Mouse (Mus musculus) gastrocnemius, adult 18-20 months (tissue): ENCODE data around the gene Msrb3. TPM values are rescaled to one million over a fixed set of nuclear protein-coding genes. Genes with fewer than 3 reads are reported as not detected.
A peak's percentile ranks its signal among the peaks of the same experiment; 100 is the strongest.

Source experiments
- DNase-seq: peaks from one replicate; pipeline ENCODE4 v3.0.0; 2021; ENCODE audit warnings: low spot score
- long read RNA-seq, 2 experiments: library from polyadenylated mRNA; stranded (forward); transcript quantifications; one replicate each; pipeline ENCODE4 v2.0.0; 2021
- total RNA-seq, 2 experiments: library from RNA; stranded (reverse); gene quantifications; 2 replicates each; pipeline ENCODE4 v1.2.3; 2021

The Msrb3 gene
- total RNA-seq, result 100 to 1,000 TPM; 120 to 127 TPM
- long read RNA-seq, experiment 1, transcript Msrb3-201 (7 exons, 3,843 nt), result major isoform, 150 of 186 reads
- long read RNA-seq, experiment 1, partial matches to known transcripts, result 5 of 186 reads
- long read RNA-seq, experiment 1, other reads (novel, unspliced or antisense), result 31 of 186 reads
- long read RNA-seq, experiment 2, transcript Msrb3-201 (7 exons, 3,843 nt), result major isoform, 114 of 150 reads
- long read RNA-seq, experiment 2, partial matches to known transcripts, result 2 of 150 reads
- long read RNA-seq, experiment 2, other reads (novel, unspliced or antisense), result 34 of 150 reads

- peak; percentile 91 for DNase-seq
These were observed at the start of gene Msrb3 for GRCm38 (mm10) chr10:120898785-120899762. TSS of gene Msrb3 (minus strand) at chr10:120899101.

GRCm38 (mm10) chr10:120948461-120948860 lies 49.6 kb upstream of the Msrb3 start:
- DNase-seq, result no peak

DNA sequence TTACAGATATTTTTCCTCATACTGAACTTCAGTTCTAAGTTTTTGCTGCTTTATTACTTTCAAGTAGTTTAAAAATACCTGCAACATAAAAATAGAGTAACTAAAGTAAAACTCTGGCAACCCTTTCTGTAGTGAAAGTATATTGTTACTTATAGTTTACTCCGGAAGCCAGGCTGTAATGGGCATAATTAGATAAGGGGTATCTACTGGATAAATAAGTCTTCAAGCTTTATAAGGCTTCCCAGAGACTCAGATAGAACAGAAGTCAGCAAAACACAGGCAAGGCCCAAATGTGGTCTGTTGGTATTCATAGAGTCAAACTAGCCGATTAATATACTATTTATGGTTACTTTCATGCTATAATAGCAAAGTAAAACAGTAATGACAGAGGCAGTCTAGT lies 48.9 kb upstream of the Msrb3 start:
- DNase-seq, result no peak

- DNase-seq, result no peak
These were observed 47.9 kb upstream of the Msrb3 start for GRCm38 (mm10) chr10:120946847-120947246.

DNA sequence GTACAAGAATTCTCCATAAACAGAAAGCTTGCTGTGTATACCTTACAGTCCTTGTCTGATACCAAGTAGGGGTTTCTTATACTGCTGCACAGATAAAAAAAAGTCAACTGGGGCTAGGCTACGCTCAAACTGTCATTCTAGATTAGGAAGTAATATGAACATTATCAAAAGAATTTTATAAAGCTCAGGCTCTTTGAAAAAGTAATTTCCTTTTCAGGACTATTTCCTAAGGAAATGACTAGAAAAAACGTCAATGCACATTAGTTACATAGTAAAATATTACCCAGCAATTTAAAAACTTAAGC lies 40.0 kb upstream of the Msrb3 start:
- DNase-seq, result no peak

DNA sequence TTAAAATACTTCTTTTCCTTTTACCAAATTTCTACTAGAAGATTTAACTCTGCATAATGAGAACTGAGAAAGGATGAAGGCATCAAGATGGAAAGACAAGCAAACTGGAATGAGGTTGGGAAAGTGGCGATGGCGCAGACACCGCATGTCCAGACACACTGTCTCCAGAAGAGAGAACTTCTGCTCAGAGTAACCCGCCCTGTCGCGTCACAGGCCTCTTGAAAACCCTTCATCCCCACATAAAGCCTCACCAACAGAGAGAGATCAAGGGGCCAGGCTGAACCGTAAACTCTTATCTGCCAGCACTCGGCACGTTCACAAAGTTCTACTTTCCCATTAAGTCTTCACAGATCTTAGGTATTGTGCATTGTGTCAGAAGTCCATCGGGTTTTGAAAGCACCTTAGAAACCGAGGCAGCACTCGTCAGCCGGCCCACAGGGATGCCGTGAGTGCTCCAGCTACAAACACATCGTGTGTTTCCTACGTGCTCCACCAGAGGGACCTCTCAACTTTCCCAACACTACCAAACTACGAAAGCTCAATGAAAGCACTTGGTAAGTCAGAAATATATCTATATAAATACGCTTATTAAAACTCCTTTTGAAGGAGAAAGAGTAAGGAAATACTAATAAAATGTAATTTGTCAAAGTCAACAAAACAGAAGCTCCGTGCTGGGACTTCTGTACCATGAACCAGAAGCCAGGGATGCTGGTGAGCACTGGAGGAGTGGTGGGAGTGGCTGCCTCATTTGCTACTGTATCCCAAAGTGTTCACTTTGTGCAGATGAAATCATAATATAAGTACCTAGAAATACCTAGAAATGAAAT lies 39.4 kb upstream of the Msrb3 start:
- DNase-seq, result peak; percentile 38

DNA sequence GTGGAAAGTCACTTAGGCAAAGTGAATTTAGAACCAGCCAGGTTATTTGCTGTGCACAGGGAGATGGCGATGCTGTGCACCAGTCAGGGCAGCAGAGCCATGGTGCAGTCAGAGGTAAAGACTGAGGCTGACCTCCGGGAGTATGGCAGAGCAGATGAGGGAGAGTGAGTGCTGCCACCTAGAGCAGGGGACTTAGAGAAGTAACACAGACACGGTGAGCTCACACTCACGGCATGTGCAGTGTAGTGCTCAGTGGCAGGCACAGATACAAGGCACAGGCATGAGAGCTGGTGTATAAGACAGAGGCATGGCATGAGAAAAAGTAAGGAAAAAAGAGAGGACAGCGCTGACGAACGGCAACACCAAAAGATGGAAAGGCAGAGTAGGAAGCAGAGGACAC lies 30.6 kb upstream of the Msrb3 start:
- no peak for DNase-seq

DNA sequence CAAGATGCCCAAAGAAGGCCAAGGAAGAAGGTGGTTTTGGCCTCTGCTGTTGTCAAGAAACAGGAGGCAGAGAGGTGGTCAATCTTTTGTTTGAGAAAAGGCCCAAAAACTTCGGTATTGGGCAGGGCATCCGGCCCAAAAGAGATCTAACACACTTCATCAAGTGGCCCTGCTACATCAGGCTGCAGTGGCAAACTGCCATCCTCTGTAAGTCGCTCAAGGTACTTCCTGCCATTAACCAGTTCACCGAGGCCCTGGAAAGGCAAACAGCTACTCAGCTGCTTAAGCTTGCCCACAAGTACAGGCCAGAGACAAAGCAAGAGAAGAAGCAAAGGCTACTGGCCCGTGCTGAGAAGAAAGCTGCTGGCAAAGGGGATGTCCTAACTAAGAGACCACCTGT lies 29.3 kb upstream of the Msrb3 start:
- no peak for DNase-seq

DNA sequence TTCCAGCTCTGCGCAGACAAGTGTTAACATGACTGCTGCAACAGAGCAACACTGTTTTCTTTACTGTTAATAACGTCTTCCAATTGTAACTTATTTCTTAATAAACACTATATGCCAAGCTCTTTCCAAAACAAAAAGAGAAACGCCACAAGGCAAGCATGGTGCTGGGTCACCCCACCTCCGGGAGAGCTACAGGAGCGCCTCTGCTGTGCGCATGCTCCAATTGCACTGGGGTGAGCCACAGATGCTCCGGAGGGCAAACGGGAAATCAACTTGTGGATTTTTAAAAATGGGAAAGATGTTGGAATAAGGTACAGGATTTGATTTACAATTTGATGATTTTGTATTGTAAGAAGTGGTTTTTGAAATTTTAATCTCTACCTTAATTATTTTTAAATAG lies 27.3 kb upstream of the Msrb3 start:
- DNase-seq, result no peak

DNA sequence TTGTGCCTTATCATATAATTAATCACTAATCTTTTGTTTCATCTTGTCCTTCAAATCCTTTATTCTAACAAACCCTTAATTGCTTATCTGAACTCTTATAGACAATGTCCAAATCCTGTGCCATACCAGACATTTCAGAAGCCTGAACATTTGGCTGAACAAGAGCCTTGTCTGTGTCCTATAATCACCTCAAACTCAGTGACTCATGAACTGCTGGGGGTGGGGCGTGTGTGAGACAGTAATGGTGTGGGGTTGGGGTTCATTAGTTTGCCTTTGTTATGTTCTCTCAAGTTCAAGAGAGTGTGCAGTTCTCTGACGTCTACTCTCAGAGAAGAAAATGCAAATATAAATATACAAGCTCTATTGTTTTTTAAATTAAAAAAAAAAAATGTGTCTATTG lies 22.6 kb upstream of the Msrb3 start:
- DNase-seq, result no peak

GRCm38 (mm10) chr10:120920604-120921003 lies 21.7 kb upstream of the Msrb3 start:
- DNase-seq, result no peak

DNA sequence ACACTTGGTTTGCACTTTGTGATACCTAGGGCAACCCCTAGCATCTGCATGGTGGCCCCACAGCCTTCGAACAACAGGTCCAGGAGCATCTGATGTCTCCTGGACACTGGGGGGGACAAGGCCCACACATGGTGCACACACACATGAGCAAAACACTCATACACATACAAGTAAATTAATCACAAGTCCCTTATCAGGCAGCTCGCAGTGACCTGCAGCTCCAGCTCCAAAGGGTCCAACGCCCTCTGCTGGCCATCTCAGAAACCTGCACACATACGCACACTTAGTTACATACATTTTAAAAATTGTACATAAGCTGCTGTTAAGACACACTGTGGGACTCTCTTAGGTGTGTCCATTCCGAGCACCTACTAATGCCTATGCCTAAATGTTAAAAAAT lies 17.3 kb upstream of the Msrb3 start:
- no peak for DNase-seq

DNA sequence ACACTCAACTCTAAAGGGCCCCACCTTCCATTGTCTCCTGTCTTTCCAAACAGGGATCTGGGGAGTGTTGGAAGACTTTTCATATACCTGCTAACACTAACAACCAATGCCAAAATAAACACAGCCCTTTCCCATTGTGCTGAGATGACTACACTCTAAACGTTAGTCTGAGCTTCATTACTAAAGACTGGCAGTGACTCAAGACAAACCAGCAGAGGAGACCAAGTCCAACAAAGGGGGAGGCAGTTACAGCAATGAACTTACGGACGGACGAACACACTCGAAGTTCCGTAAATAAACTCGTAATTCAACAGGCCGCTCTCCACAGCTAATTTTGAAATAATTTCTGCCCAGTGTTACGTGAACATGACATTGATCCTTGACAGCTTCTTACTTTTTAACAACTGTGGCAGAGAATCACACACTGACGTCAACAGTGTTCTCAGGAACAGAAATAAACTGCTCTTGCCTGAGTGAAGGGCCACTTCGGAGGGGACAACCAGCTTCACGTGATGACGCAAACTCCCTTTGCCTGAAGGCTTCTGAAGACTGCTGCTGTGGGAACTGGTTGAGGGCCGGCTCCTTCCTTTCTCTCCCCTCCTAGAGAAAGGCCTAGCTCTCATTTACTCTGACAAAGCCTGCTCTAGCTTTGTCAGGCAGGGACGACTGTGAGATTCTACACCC lies 16.2 kb upstream of the Msrb3 start:
- no peak for DNase-seq

- no peak for DNase-seq
These were observed 15.4 kb upstream of the Msrb3 start for GRCm38 (mm10) chr10:120914286-120914685.

GRCm38 (mm10) chr10:120913796-120914195 lies 14.9 kb upstream of the Msrb3 start:
- no peak for DNase-seq

GRCm38 (mm10) chr10:120911971-120912370 lies 13.1 kb upstream of the Msrb3 start:
- no peak for DNase-seq

DNA sequence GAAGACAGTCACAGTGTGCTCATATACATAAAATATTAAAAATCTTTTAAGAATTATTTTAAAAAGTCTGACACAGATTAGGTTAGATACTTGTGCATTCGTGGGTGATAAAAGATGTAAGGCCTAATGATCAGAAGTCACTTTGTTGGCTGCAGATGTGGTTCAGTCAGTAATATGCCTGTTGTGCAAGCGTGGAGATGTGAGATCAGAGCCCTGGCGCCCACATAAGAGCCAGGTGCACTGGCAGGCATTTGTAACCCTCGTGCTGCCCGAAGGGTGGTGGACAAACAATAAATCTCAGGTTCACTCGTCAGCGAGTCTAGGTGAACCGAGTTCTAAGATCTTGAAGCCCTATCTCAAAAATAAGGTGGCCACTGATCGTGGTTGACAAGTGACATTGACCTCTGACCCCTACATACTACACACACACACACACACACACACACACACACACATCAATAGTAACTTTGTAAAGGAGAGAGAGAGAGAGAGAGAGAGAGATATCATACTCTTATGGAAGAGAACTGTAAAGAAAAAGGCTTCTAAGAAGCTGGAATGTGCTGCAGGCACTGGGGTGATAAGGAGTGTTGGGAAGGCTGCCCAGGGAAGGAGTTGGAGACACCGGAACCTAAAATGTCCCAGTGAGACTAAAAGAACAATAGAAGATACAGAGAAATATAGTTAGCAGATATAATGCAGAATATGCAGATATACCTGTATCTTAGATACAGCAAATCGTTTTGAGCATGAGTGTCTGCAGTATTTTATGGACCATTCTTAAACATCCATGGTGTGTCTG lies 10.1 kb upstream of the Msrb3 start:
- DNase-seq, result no peak

DNA sequence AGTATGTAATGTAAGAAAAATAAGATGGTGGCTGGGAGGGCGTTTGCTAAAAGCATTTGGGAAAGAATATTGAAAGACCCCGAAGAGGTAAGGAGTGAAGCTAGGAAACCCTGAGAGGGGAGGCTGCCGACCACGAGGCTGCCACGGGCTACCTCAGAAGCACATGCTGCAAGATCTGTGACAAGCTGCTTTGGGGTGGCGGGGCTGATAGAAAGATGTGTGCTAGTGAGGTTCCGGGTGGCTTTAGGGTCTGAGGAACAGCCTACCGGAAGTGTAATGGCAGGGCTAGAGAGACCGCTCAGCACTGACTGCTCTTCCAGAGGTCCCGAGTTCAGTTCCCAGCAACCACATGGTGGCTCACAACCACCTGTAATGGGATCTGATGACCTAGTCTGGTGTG lies 5.8 kb upstream of the Msrb3 start:
- DNase-seq, result no peak

- DNase-seq, result no peak
These were observed 5.1 kb upstream of the Msrb3 start for GRCm38 (mm10) chr10:120903843-120904468.

GRCm38 (mm10) chr10:120901746-120902145 lies 2.8 kb upstream of the Msrb3 start:
- DNase-seq, result no peak
